Mouse (Mus musculus) mouse trophoblast stem cell (cell line): ENCODE data around the gene Timp2.

Experiments used
- in situ Hi-C, 2 experiments: fragments of 300-500 bp; cut with MseI, MboI; formaldehyde crosslinking; loops; 2 replicates in 1 of 2; 3 replicates in 1 of 2; pipeline ENCODE4 v1.15.1; 2025

Timp2 gene

DNA sequence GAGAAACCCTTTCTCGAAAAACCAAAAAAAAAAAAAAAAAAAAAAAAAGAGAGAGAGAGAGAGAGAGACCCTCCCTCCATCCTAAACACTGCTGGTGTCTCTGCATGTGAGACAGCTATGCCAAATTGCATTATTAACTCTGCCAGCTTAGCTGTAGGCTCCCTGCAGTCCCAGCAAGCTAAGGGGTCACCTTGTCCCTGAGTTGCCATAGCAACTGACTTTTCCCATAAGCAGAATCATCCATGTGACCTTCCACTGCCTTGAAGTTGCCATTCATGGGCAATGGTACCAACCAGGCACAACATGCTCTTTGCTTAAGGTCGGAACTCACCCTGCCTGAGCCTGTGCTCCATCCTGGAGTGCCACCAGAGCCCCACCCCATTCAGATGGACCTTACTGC lies 60.5 kb downstream of the Timp2 start:
- in situ Hi-C loops, result no loop called here

DNA sequence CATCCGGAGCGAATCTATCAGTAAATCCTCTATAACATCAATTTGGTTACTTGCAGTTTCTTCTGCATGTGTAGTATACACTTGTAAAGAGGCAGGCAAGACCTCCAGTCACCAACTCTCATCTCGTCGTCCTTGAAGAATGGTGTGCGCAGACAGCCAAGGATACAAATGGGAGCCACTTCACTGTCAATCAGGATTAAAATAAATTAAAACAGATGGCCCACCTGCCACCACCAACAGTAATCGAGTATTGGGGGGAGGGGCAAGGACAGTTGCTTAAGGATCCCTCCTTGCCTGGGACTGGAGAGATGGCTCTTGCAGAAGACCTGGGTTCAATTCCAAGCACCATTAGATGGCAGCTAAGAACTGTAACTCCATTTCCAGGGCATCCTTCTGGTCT lies 62.9 kb downstream of the Timp2 start:
- in situ Hi-C loops, result no loop called here

DNA sequence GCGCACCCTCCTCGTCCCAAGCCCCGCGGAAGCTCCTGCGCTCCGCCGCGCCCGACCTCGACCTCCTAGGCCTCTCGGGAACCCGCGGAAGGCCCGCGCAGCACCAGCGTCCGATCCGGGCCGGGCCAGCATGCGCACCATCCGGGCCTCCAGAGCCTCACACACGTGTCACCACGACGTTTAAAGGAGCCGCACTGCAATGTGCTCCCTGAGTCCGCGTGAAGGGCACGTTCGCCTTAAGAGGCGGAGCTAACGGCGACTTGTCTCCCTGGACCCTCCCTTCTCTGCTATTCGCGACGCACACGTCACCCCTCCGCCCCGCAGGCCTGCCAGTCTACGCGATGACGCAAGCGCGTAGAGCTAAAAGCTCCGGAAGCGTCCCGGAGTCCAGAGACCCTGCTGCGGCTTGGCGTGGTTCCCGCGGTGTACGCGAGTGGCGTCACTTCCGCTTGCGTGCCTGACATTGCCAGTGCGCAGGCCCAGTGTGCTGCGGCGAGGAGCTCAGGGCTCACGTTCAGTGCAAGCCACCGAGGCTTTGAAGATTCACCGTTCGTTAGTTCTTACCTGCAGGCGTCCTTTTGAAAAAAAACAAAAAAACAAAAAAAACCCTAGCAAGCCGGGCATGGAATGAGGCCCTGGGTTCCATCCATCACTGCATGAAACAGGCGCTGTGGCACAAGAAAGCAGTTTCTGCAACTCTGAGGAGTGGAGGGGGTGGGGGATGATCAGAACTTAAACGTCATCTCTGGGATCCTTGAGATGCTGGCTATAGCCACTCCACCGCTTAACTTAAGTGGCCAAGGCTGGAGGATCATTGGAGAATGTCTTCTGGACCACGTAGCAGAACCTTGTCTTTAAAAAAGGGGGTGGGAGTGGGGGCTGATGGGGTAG lies 65.3 kb downstream of the Timp2 start, which contains the start of gene Usp36:
Gene Usp36 (minus strand): TSS at position 246 of the 891 bp plus-strand sequence.
- in situ Hi-C loops, result no loop called here

DNA sequence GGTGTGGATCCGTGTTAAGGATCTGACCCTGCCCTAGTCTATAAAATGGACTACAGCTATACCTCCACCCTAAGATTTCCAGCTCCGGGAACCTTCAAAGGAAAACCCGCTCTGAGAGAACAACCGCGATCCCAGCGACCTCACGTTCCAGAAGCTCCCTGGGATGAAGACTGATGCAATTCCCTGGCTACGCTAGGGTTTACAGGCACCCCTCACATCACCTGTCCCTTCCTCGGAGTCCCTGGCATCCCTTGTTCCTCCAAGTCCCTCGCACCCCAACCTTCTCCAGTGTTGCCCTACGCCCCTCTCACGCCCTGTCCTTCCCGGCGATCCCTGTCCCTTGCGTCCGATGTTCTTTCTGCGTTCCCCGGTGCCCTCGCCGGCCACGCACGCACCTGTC lies 66.0 kb downstream of the Timp2 start:
- in situ Hi-C loops, result no loop called here

DNA sequence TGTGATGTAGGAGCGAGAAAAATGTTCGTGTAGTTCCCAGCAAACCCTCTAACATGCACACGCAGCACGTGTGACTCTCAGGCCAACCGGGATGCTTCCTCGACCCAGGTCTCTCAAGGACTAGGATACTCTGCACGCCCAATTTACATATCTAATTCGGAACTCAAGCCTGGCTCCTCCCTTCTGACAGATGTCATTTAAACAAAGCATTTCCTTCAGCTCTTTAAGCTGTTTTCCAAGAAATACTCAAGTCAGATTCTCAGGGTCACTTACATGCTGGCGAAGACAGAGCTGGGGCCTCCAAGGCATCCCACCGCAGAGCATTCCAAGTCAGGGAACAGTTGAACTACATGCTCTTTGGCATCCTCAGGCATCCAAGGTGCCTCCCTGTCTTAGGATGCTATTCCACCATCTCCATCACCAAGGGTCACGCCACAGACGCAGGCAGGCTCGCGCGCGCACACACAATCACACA lies 66.5 kb downstream of the Timp2 start:
- in situ Hi-C loops, result no loop called here

DNA sequence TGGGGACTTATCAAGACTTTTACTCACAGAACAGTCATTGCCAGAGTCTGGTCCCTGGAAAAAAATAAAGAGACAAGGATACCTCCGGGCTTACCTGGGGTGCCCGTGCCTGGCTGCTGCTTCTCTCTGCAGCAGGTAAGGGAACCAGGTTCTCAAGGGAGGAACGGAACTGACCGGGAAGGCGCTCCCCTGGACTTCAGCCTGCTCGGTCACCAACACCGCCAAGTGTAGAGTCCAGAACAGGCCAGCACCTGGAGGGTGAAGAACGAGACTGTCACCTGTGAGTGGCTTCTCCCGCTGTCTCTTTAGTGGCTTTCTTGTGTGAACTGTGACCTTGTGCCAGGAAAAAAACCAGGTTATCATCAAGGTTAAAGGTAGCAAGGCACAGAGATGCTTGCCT lies 68.0 kb downstream of the Timp2 start:
- in situ Hi-C loops, result no loop called here

DNA sequence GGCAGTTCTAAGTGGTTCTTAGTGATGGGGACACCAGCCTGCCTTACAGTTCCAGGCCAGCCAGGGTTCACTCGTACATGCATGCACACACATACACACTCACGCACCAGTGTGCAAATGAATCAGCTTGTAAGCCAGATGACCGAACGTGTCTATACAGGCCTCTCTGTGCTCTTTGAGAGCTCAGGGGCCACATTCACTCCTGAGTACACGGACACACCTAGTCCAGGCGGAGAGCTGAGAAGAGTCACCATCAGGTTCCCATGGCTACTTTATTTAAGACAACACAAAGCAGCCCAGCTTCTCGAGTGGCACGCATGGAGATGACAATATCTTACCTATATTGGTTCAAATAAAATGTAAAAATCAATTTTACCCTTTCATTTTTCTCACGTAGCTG lies 69.1 kb downstream of the Timp2 start:
- in situ Hi-C loops, result no loop called here

DNA sequence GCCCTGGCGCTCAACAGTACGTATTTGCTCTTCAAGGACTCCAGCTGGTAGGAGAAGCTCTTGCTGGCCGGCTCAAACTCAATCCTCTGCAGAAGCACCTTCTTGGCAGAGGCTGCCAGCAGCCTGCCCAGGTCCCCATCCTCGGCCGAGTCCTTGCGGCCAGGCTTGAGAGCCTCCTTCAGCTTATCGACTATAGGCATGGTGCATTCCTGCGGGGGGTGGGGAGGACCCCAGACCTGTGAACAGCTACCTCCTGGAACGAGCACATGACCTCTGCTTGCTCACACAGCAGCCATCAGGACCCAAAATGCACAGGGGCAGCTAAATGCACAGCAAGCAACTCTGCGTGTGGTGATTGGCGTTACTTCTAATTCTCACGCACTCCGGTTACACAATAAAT lies 69.7 kb downstream of the Timp2 start:
- in situ Hi-C loops, result no loop called here

DNA sequence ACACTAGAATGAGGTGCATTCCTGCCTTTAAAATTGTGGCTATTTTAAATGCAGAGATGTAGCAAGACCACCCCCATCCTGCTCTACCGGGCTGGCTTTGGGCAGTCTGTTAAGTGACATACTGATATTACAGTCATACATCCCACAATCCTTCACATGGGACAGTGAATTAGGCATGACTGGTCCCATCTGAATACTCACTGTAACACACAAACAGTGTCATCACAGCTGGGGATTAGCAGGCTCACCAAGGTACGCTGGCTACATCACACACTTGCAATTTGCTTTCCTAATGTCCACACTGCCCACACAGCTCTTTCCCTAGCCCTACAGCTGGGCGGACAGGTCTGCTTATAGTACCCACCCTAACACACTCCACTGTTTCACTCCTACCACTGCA lies 75.3 kb downstream of the Timp2 start:
- in situ Hi-C loops, result no loop called here

DNA sequence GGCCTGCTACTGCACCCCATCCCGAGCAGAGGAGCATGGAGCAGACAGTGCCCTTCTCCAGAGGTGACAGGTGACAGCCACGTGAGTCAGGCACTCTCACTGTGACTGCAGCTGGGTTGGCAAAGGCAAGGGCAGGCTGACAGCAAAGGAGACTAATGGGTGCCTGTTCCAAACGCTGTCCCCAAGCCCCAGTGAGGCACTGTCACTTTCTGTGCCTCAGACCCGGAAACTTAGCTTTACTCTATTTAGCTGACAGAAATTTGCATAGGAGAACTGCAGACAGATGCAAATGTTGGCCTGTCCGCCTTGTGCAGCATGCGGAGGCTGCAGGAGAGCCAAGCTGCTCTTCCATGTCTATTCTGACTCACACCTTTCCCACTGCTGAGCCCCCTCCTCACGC lies 79.2 kb downstream of the Timp2 start:
- in situ Hi-C loops, result no loop called here

DNA sequence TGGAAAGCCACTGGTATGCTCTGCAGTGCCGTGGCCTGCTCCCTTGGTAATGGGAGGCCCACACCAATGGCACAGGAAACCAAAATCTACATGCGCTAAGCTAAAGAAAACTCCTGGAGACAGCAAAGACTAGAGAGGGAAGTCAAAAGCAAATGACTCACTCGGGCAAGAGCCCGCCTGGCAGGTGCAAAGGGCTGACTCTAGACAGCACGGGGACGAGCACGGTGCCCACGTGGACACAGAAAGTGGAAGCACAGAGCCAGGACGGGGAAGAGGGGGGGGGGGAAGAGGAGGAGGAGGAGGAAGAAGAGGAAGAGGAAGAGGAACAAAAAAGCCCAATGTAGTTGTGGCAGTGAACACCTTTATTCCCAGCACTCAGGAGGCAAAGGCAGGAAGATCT lies 80.4 kb downstream of the Timp2 start:
- in situ Hi-C loops, result no loop called here

DNA sequence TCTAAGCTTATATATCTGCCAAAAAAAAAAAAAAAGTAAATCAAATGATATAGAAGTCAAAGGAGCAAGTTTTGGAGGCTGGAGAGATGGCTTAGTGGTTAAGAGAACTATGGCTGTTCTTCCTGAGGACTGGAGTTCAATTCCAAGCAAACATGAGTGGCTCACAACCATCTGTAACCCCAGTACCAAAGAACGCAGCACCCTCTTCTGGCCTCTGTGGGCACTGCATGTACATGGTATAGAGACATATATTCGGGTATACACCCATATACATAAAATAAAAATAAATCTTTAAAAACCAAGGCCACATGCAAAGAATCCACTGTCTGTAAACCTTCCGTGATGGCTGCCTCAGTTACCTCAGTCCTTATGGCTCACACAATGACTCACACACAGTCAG lies 85.7 kb downstream of the Timp2 start:
- in situ Hi-C loops, result no loop called here

DNA sequence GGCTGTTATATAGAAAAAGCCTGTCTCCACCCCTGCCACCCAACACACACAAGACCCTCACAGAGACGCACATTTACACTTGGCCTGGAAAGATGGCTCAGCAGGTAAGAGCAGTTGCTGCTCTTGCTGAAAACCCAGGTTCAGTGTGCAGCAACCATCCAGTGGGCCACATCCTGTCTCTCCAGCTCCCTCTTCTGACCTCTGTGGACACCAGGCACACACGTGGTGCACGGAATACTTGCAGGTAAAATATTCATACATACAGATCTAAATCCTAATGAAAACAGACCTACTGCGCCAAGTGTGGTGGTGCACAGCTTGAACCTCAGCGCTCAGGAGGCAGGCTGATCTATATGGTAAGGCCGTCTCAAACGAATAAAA lies 88.9 kb downstream of the Timp2 start:
- in situ Hi-C loops, result no loop called here

DNA sequence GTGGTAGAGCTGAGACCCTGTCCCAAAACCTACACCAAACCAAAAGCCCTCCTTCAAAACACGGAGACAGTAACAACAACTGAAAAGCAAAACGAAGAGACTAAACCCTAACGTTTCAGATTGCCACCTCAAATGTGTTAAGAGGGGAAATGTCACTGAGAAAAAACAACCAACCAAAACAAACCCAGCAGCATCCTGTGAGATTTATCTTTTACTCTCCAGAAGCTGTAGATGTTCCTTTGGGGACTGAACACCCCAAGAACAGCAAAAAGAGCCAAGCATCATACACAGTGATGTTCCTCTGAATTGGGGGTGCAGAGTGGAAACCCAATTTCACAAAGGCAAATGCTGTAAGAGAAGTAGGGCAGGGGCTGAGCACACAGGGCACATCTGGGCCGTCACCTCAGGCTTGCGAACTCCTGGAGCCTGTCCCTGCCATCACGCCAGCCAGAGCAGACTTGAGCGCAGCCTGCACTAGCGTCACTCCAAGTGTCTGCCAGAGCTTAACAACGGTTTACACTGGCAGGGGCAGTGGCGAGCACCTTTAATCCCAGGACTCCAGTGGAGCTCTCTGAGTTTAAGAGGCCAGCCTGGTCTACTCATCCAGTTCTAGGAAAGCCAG lies 89.4 kb downstream of the Timp2 start:
- in situ Hi-C loops, result no loop called here

DNA sequence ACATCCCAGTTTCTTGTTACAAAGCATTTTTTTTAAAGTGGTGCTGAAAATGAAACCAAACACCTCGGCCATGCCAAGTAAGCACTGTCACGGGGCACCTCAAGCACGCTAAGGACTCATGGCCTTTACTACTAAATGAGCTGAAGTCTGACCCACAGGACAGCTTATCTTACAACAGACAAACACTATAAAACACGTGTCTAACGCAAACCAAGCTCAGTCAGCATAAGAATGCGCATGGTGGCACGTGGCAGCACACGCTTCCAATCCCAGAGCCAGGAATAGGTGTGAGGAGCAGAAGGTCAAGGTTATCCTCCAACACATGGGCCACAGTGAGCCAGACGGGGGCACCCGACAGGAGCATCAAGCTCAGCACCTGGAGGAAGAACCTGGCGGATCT lies 89.9 kb downstream of the Timp2 start:
- in situ Hi-C loops, result no loop called here

DNA sequence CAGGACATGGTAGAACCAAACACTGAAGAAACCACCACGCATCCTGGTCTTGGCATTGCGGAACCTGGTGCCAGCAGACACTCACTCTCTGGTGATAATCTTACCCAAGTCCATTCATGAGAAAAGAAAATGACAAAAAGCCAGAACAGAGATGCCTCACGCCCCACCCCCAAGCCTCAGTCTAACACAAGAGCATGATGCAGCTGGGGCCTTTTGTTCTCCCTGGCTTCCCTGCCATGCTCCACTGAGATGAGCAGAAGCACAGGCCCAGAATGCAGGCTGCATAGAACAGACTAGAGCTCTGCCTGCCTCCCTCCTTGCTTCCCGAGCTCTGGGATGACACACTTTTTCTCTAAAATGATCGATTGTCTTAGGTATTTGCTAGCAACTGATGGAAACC lies 92.4 kb downstream of the Timp2 start:
- in situ Hi-C loops, result no loop called here

DNA sequence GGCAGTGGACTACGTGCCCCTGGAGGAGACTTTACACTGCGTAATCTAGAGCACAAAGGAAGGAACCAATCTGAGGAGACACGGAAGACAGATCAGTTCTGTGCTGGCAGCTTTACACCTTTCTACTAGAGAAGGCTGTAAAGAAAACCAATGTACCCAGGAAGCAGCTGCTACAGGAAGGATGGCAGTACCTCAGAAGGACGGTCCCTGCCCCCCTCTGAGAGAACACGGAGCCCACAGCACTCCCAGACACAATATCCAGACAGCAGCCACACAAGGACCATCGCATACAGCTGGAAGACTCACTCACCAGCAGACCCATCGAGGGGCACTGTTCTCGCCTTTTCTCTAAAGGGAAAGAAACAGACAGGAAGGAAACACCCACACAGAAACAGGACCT lies 95.5 kb downstream of the Timp2 start:
- in situ Hi-C loops, result no loop called here

DNA sequence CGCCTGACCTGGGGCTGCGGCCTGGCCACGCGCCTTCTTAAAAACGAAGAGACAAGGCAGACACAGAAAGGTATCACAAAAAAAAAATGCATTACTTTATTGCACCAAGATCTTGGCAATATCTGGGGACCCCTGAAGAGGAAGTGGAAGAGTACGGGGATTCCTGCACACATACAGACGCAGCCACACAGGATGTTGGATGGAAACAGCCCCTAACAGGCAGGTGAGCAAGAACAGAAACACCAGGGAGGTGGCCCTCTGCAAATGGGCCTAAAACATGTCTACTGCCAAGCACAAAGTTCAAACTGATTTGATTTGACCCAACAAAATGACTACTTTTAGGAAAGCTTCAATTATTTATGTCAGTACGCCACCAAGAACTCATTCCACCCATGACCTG lies 96.0 kb downstream of the Timp2 start:
- in situ Hi-C loops, result no loop called here

DNA sequence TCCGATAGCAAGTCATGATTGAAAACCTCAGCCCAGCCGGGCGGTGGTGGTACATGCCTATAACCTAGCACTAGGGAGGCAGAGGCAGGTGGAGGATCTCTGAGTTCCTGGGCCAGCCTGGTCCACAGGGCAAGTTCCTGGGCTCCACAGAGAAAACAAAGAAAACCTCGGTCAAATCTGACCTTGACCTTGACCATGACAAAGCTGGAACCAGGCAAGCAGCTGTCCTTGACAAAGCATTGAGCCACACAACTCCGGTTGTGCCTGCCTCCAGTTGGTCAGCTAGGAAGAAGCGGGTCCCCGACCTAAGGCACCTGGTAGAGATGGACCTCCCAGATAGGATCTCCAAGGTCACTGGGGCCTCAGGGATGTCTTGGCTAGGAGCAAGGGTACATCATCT lies 99.2 kb downstream of the Timp2 start:
- in situ Hi-C loops, result no loop called here

DNA sequence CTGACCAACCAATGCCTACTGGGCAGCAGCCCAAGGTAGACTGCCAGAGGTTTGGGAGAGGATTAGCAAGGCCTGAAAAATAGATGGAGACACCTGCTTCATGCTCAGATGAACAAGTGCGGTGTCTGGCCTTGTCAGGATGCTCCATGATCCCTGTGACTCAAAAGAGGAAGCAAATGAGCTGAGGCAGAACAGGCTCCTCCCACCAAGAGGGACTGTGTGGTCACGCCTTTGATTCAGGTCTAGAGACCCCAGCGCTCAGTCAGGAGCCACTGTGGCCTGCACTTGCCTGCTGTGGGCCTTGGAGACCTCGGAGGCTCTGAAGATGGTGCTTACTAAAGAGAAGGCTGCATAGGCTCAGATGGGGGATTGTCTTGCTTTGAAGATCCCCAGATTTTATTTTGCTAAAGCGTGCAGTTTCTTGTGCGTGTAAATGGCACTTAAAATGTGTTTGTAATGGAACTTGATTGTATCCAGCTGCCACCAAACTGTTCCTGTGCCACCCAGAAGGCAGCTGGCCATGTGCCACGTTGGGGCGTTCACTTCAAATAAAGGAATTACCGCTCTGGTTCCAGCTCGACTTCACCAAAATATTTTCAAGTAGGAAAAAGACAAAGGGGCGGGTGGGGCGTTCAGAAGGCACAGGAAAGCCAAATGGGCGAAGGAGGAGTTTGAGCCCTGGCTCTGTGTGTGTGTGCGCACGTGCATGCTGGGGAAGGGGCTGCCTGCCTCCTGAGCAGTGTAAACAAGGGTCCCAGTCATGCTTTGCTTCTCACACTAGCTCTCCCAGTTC lies 101.2 kb downstream of the Timp2 start:
- in situ Hi-C loops, result no loop called here

DNA sequence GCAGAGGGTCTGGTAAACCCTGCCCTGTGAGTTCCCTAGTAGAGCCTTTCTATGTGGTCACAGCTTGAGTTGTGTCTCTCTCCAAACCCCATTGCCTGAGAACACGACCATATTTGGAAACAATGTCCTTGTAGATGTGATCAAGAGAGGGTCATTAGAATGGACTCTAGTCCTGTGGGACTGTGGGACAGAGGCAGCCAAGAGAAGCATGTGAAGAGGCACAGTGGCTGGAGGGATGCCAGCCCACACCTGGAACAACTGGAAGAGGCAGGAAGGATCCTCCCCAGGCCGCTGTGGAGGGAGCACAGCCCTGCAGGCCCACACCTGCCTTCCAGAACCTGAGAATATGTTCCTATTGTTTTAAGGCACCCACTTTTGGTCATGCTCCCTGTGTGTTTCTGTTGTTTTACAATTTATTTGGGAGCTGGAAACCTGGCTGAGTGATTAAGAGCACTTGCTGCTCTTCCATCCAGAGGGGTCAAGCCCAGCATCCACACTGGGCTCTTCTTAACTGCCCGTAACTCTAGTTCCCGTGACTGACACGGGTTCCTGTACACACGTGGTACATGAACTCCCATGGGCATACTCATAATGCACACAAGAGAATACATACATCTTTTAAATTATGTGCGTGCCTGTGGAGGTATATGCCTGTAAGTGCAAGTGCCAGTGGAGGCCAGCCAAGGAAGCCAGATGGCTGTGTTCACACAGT lies 101.9 kb downstream of the Timp2 start:
- in situ Hi-C loops, result no loop called here
